Mouse (Mus musculus) ES-E14 (cell line): Measurements from ENCODE around the gene Sbsn. TPM values are rescaled to one million over a fixed set of nuclear protein-coding genes. Genes with fewer than 3 reads are reported as not detected.

Experiments used
- DNase-seq: peaks from one replicate; pipeline ENCODE4 v3.0.0-alpha.2; 2013; ENCODE audit warnings: low read depth, low spot score
- H3K27ac ChIP-seq: 2 replicates; pipeline ENCODE4 v1.5.1; 2012; ENCODE audit warnings: low read depth, mild to moderate bottlenecking, low read length, moderate library complexity, mixed read lengths; ENCODE audit not compliant: poor library complexity, insufficient read depth, severe bottlenecking
- H3K36me3 ChIP-seq: 2 replicates; pipeline ENCODE4 v1.6.1; 2012; ENCODE audit warnings: mild to moderate bottlenecking, low read length, moderate library complexity, mixed read lengths; ENCODE audit not compliant: control insufficient read depth, poor library complexity, insufficient read depth, severe bottlenecking
- H3K4me1 ChIP-seq, 2 experiments: fragments of 150-350 bp in 1 of 2; sonication (generic) in 1 of 2; 2 replicates each; pipeline ENCODE4 v1.6.1; 2012; ENCODE audit warnings: low read length in 2 of 2, mild to moderate bottlenecking in 1 of 2, mixed read lengths in 1 of 2; ENCODE audit not compliant: control insufficient read depth in 2 of 2, insufficient read depth in 2 of 2, poor library complexity in 1 of 2
- H3K4me3 ChIP-seq, 2 experiments: fragments of 150-350 bp in 1 of 2; sonication (generic) in 1 of 2; 2 replicates each; pipeline ENCODE4 v1.5.1; 2012; ENCODE audit warnings: low read length in 2 of 2, low read depth in 1 of 2, mild to moderate bottlenecking in 1 of 2, mixed read lengths in 1 of 2; ENCODE audit not compliant: insufficient read depth in 1 of 2, poor library complexity in 1 of 2, severe bottlenecking in 1 of 2
- H3K9ac ChIP-seq: 2 replicates; pipeline ENCODE4 v1.6.1; 2012; ENCODE audit warnings: low read depth, mild to moderate bottlenecking, low read length, mixed read lengths; ENCODE audit not compliant: poor library complexity, insufficient read depth, severe bottlenecking
- H3K9me3 ChIP-seq: fragments of 150-350 bp; sonication (generic); 2 replicates; pipeline ENCODE4 v1.6.1; 2012; ENCODE audit warnings: low read depth, mild to moderate bottlenecking, low read length; ENCODE audit not compliant: control insufficient read depth, insufficient read depth
- CHD2 ChIP-seq: IDR thresholded peaks from 2 replicates; pipeline ENCODE4 v1.6.1; 2014; ENCODE audit warnings: mild to moderate bottlenecking, low read depth, low read length, inconsistent platforms
- HCFC1 ChIP-seq: IDR thresholded peaks from 2 replicates; pipeline ENCODE4 v1.6.1; 2012; ENCODE audit warnings: low read length, inconsistent platforms, borderline replicate concordance; ENCODE audit not compliant: insufficient read depth
- MAFK ChIP-seq: IDR thresholded peaks from 2 replicates; pipeline ENCODE4 v1.6.1; 2014; ENCODE audit warnings: mild to moderate bottlenecking, low read depth, low read length, inconsistent platforms; ENCODE audit not compliant: insufficient read depth
- ZC3H11A ChIP-seq: IDR thresholded peaks from 2 replicates; pipeline ENCODE4 v1.6.1; 2012; ENCODE audit warnings: low read depth, mild to moderate bottlenecking, inconsistent platforms, low read length, borderline replicate concordance
- ZNF384 ChIP-seq: IDR thresholded peaks from 2 replicates; pipeline ENCODE4 v1.6.1; 2012; ENCODE audit warnings: low read depth, low read length, inconsistent platforms
- in situ Hi-C, 2 experiments: fragments of 600-800 bp; cut with MboI; formaldehyde crosslinking; loops; one replicate each; pipeline ENCODE4 v1.15.1; 2025; ENCODE audit warnings: low sequenced_read_pairs in 2 of 2, inconsistent platforms in 1 of 2; ENCODE audit not compliant: unreplicated experiment in 2 of 2
- total RNA-seq: library from RNA; depleted of rRNA; stranded (reverse); fragments of 300-350 nt; gene quantifications from 2 replicates; pipeline ENCODE4 v1.2.3, GENCODE M21; 2012

The Sbsn gene
- total RNA-seq, 1 experiment: 20.8 TPM

- Histone ChIP-seq H3K36me3 (no peaks in the 10 kb centered on the region), H3K9ac (no peak within 1 kb of the TSS), H3K4me3 (no peak within 1 kb of the TSS), H3K27ac (no peak within 1 kb of the TSS), H3K4me1 (peaks cover 0 to 15% of the 10 kb centered on the region in 2 experiments; a peak in 2 of 4 replicates), H3K9me3 (no peaks in the 10 kb centered on the region)
- TF ChIP-seq MAFK: no peak
- TF ChIP-seq ZC3H11A: no peak
- no peak for TF ChIP-seq ZNF384
- TF ChIP-seq CHD2: no peak
- no peak for TF ChIP-seq HCFC1
- DNase-seq: no peak
- in situ Hi-C loops: no loop called here
Observed at GRCm38 (mm10) chr7:30763456-30763855, 12.2 kb downstream of the Sbsn start, which contains the start of gene Dmkn. Gene Dmkn, plus strand, starts transcription at chr7:30763756.

GRCm38 (mm10) chr7:30765173-30765572, 13.9 kb downstream of the Sbsn start:
- Histone ChIP-seq H3K4me1 (peaks cover 0 to 15% of the 10 kb centered on the region in 2 experiments; a peak in 2 of 4 replicates), H3K4me3 (no peak overlapping the region), H3K9me3 (no peaks in the 10 kb centered on the region), H3K27ac (no peak overlapping the region), H3K36me3 (no peaks in the 10 kb centered on the region), H3K9ac (no peak overlapping the region)
- in situ Hi-C loops: no loop called here
- no peak for DNase-seq
- TF ChIP-seq CHD2 (no peak), HCFC1 (no peak), MAFK (no peak), ZNF384 (no peak), ZC3H11A (no peak)

GRCm38 (mm10) chr7:30766408-30766807, 15.1 kb downstream of the Sbsn start:
- H3K4me3 ChIP-seq: no peak overlapping the region
- no peaks in the 10 kb centered on the region for H3K36me3 ChIP-seq
- H3K27ac ChIP-seq: no peak overlapping the region
- no peak for DNase-seq
- no peak overlapping the region for H3K9ac ChIP-seq
- peak; percentile 75; the same call in 1 of the 2 replicates for TF ChIP-seq ZNF384
- TF ChIP-seq HCFC1: no peak
- peaks cover 0 to 15% of the 10 kb centered on the region in 2 experiments; a peak in 2 of 4 replicates for H3K4me1 ChIP-seq
- in situ Hi-C loops: no loop called here
- H3K9me3 ChIP-seq: no peaks in the 10 kb centered on the region

- H3K9ac ChIP-seq: no peak overlapping the region
- no peak for TF ChIP-seq ZC3H11A
- TF ChIP-seq HCFC1: no peak
- TF ChIP-seq MAFK: no peak
- TF ChIP-seq CHD2: no peak
- no peak for TF ChIP-seq ZNF384
- no peak for DNase-seq
- peaks cover 0 to 11% of the 10 kb centered on the region in 2 experiments; a peak in 2 of 4 replicates for H3K4me1 ChIP-seq
- no peak overlapping the region for H3K4me3 ChIP-seq
- no peaks in the 10 kb centered on the region for H3K9me3 ChIP-seq
- no peaks in the 10 kb centered on the region for H3K36me3 ChIP-seq
- H3K27ac ChIP-seq: no peak overlapping the region
- in situ Hi-C loops: no loop called here
Observed at GRCm38 (mm10) chr7:30769236-30769635, 18.0 kb downstream of the Sbsn start.

GRCm38 (mm10) chr7:30776104-30776503, 24.8 kb downstream of the Sbsn start:
- TF ChIP-seq ZC3H11A: no peak
- no peak for TF ChIP-seq CHD2
- no peak for TF ChIP-seq HCFC1
- no peak for TF ChIP-seq ZNF384
- in situ Hi-C loops: no loop called here

More at GRCm38 (mm10) chr7:30776104-30776503, 24.8 kb downstream of the Sbsn start:
- Histone ChIP-seq H3K36me3 (no peaks in the 10 kb centered on the region), H3K9me3 (no peaks in the 10 kb centered on the region), H3K4me3 (no peak overlapping the region), H3K4me1 (peaks cover 0 to 14% of the 10 kb centered on the region in 2 experiments; a peak in 2 of 4 replicates), H3K27ac (no peak overlapping the region), H3K9ac (no peak overlapping the region)
- DNase-seq: no peak
